Mouse (Mus musculus): ENCODE results near the gene Spg11.

DNA sequence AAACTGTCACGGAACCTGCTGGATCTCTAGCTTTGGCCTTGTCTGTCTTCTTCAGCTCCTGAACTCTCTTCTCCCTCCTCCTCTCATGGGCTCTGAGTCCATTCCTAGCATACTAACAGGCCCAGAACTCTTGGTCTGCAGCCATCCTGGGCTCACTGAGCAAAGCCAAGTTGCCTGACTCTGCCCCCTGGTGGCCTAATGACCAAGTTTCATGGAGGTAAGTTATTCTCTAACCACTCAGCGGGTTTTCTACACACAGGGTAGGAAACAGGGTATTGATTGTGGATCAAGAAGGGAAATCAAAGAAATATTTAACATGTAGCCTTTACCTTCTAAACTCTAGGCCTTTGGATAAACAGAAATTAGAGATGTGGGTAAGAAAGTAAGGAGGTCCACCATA is 42.5 kb upstream of the Spg11 start, which contains the start of gene Trim69:
- TF ChIP-seq POLR2A (IDR thresholded peaks at IDR 0.05; ENCODE audit: borderline replicate concordance, insufficient read depth, low read length) (no peak), CTCF (IDR thresholded peaks at IDR 0.05; ENCODE audit: borderline replicate concordance, insufficient read depth, low read depth, low read length) (peak; percentile 74)
